Mouse (Mus musculus) heart, adult 9 months (tissue): Measurements from ENCODE around the gene Itgam.
A peak's percentile ranks its signal among the peaks of the same experiment; 100 is the strongest.
"Not testable (repeated sequence)": the region's sequence is repeated elsewhere in the genome, so short reads cannot be mapped to it uniquely, and the experiment has no call there.

Source experiments
- DNase-seq, 2 experiments: peaks; one replicate each; pipeline ENCODE4 v3.0.0; 2022; ENCODE audit warnings: low spot score in 2 of 2

Itgam gene

GRCm38 (mm10) chr7:128062456-128062855 is at the start of gene Itgam, which contains the start of gene Gm49368:
Itgam (plus strand) TSS chr7:128062640.
Gm49368 (plus strand) TSS chr7:128062683.
- DNase-seq: peak; percentile 15 to 16

- no peak for DNase-seq
These were observed 49.3 kb upstream of the Itgam start for GRCm38 (mm10) chr7:128013116-128013515.

- not testable (repeated sequence) for DNase-seq
These were observed 46.3 kb upstream of the Itgam start for GRCm38 (mm10) chr7:128016134-128016533.

- no peak for DNase-seq
These were observed 45.8 kb upstream of the Itgam start for GRCm38 (mm10) chr7:128016650-128017049.

GRCm38 (mm10) chr7:128018275-128018674 is 44.2 kb upstream of the Itgam start:
- DNase-seq: no peak

GRCm38 (mm10) chr7:128019187-128019586 is 43.3 kb upstream of the Itgam start:
- no peak for DNase-seq

GRCm38 (mm10) chr7:128022974-128023373 is 39.5 kb upstream of the Itgam start:
- DNase-seq: no peak

- peak in 1 of 2 experiments; percentile 23 for DNase-seq
These were observed 38.9 kb upstream of the Itgam start for GRCm38 (mm10) chr7:128023565-128023964.

GRCm38 (mm10) chr7:128024364-128024763 is 38.1 kb upstream of the Itgam start:
- no peak for DNase-seq

GRCm38 (mm10) chr7:128024932-128025331 is 37.5 kb upstream of the Itgam start:
- DNase-seq: no peak

GRCm38 (mm10) chr7:128025381-128025780 is 37.1 kb upstream of the Itgam start:
- no peak for DNase-seq

- no peak for DNase-seq
These were observed 30.9 kb upstream of the Itgam start for GRCm38 (mm10) chr7:128031403-128031976.

- no peak for DNase-seq
These were observed 30.0 kb upstream of the Itgam start for GRCm38 (mm10) chr7:128032290-128032988.

GRCm38 (mm10) chr7:128032989-128033293 is 29.5 kb upstream of the Itgam start:
- DNase-seq: no peak

GRCm38 (mm10) chr7:128033616-128034015 is 28.8 kb upstream of the Itgam start:
- no peak for DNase-seq

GRCm38 (mm10) chr7:128042161-128042820 is 20.1 kb upstream of the Itgam start:
- not testable (repeated sequence) for DNase-seq

- DNase-seq: no peak
These were observed 18.2 kb upstream of the Itgam start for GRCm38 (mm10) chr7:128044142-128044785.

- no peak for DNase-seq
These were observed 16.8 kb upstream of the Itgam start for GRCm38 (mm10) chr7:128045640-128046039.

GRCm38 (mm10) chr7:128048819-128049218 is 13.6 kb upstream of the Itgam start:
- no peak for DNase-seq

GRCm38 (mm10) chr7:128049254-128049653 is 13.2 kb upstream of the Itgam start:
- DNase-seq: no peak

- no peak for DNase-seq
These were observed 11.7 kb upstream of the Itgam start for GRCm38 (mm10) chr7:128050739-128051138.

- DNase-seq: no peak
These were observed 9.4 kb upstream of the Itgam start for GRCm38 (mm10) chr7:128053061-128053460.
